Mouse (Mus musculus) thymus, postnatal 4 days (tissue): ENCODE results near the gene Slc16a13.

Experiments used
- DNase-seq: peaks from one replicate; pipeline ENCODE4 v3.0.0; 2021

Gene Slc16a13

DNA sequence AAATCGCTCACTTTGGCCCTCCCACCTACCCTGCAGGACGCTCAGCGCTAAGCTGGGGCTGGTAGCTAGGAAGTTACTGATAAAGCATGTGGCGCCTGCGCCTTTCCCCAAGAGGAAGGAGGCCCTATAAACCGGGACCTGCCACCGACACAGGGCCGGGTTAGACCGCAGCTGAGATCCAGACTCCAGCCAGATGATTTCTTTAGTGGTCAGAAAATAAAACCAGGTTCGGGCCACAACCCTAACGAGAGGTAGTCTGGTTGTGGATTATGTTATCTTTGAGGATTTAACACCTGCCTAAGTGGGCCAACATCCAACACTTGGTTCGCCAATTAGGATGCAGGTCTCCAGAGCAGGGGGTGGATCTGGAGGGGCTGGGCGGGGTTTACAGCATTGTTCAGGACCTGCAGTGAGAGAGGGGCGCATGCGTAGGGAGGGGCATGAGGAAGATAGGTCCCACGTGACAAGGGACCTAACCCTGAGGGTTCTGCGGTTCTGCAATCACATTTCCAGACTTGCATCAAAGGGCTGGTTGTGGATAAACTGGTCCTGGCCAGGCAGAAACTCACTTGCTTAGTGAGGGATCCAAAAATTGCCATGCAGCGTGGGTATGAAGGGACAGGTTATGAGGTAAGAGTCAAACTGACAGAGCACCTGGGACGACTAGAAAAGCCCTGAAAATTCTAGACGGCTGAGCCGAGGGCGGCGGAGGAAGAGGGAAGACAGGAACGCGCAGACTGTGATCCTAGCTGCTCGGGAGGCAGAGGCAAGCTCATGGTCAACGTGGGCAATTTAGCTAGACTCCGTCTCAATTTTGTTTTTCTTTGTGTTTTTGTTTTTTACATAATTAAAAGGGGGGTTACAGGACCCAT lies at the start of gene Slc16a13:
Gene Slc16a13 (minus strand): TSS at position 334 of the 872 bp plus-strand sequence.
- DNase-seq = peak; percentile 91

DNA sequence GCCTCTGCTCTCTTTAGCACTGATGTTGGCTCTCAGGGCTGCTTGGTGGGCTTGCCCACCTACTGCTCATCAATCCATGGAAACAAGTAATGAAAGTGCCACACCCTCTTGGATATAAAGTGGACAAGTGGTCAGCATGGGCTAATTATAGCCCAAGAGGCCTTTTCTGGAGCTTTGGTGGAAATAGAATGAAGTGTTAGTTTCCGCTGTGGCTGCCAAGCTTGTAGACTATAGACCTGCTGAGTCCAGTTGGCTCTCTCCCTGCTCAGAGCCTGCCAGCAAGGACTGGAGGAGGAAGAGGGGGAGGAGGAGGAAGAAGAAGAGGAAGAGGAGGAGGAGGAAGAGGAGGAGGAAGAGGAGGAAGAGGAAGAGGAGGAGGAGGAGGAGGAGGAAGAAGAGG lies 45.5 kb upstream of the Slc16a13 start:
- no peak for DNase-seq

DNA sequence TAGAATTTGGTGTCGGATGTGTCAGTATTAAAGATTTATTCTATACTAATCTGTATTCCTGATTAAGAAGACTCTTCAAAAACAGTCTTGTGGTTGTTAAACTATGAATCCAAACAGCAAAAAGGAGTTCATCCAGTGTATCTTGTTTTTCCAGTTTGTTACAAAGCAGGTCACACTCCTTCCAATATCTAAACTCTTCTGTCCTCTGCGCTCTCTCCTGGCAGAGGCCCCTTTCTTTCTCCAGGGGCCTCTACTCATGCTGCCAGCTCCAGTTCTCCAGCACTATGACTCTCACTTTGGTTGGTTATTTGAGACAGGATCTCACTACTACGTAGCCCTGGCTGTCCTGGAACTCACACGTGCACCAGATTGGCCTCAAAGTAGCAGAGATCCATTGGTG lies 45.0 kb upstream of the Slc16a13 start:
- DNase-seq = no peak

DNA sequence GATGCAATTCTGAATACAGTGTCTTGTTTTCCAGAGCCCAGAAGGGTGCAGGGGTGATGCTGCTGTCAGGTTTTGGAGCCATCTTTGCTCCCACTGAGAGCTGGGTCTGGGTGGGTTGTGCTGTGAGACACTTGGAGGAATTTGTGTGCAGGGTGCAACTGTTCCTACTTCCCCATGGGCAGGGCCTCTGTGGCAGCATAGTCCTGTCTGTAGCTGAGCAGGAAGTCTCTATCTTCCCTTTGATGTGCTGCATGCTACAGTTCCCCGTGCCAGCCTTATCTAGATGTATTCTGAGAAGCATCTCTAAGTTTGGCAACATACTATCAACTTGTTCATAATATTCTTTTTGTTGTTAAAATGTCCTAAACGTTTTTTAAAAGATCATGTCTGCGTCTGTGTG lies 44.4 kb upstream of the Slc16a13 start:
- peak; percentile 66 for DNase-seq

DNA sequence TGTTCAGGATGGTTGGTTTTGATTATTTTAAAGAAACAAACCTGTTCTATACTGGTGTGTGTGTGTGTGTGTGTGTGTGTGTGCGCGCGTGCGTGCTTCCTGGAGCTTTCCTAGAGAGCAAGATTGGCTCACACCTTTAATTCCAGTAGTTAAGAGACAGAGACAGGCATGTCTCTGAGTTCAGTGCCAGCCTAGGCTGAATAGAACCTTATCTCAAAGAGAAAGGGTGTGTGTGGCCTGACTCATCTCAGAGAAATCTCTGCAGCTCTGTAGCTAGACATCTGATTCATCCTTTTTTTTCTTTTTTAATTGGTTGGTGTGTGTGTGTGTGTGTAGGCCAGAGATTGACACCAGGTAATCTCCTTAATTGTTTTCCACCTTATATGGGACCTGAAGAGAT lies 38.2 kb upstream of the Slc16a13 start:
- DNase-seq = no peak

GRCm38 (mm10) chr11:70254931-70255531 lies 34.2 kb upstream of the Slc16a13 start, which contains the start of gene Alox12:
TSS of gene Alox12 (minus strand) at chr11:70255353.
- no peak for DNase-seq

DNA sequence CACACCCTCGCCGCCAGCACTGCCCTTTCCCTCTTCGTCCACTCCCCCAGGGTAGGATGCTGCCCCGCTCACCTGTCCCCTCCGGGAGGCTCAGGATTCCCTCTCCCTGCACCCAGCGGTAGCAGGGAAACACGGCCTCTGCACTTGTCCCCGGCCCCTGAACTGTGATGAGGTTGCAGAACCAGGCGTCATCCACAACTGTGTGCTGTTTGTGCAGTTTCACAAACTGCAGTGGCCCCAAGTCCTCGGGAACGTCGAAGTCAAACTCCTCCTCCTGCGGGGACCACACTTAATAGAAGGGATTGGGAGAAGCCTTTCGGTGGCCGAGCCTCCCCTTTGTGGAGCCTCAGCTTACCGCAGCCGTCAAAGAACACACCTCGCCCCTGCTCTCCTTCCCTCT lies 33.5 kb upstream of the Slc16a13 start:
- peak; percentile 29 for DNase-seq

DNA sequence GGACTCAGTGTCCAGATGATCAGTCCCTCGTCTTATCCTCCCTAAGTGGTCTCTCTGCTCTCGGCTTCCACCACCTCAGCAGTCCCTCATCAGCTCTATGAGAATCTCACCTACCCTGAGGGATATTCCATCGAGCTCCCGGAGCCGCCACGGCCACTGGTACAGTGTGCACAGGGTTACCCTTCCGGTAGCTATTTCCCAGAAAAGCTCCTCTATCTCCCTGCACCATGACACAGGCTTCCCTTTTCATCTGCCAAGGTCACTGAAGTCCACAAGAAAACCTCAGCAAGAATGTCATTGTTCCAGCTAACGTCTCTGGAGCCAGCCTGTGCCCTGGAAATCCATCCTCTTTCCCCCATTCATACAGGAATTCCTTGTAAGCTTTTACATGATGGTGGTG lies 31.0 kb upstream of the Slc16a13 start:
- no peak for DNase-seq

- DNase-seq = no peak
These were observed 29.3 kb upstream of the Slc16a13 start for GRCm38 (mm10) chr11:70250150-70250549.

- peak; percentile 88 for DNase-seq
These were observed 26.4 kb upstream of the Slc16a13 start for GRCm38 (mm10) chr11:70247136-70247845.

DNA sequence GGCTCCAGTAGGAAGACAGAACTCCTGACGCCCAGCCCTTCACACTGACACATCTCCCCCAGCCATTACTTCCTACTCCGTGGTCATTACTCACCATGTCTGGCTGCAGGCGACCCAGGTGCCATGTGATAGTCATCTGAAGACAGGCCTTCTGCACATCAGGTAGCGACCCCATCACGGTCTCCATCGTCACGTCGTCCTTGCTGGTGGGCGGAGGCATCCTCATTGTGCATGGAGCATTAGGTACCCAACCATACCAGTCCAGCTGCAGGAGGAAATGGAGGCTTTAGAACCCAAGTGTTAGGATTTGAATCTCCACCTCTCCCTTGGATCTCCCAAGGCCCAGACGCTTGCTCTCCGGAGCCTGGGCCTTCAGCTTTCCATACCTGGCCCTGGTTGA lies 21.7 kb upstream of the Slc16a13 start:
- DNase-seq = no peak

GRCm38 (mm10) chr11:70239541-70240279 lies 18.8 kb upstream of the Slc16a13 start, which contains the start of the genes Gm21988 and Rnasek:
TSS of gene Gm21988 (minus strand) at chr11:70239830.
TSS of gene Rnasek (minus strand) at chr11:70239842.
- DNase-seq = peak; percentile 77

DNA sequence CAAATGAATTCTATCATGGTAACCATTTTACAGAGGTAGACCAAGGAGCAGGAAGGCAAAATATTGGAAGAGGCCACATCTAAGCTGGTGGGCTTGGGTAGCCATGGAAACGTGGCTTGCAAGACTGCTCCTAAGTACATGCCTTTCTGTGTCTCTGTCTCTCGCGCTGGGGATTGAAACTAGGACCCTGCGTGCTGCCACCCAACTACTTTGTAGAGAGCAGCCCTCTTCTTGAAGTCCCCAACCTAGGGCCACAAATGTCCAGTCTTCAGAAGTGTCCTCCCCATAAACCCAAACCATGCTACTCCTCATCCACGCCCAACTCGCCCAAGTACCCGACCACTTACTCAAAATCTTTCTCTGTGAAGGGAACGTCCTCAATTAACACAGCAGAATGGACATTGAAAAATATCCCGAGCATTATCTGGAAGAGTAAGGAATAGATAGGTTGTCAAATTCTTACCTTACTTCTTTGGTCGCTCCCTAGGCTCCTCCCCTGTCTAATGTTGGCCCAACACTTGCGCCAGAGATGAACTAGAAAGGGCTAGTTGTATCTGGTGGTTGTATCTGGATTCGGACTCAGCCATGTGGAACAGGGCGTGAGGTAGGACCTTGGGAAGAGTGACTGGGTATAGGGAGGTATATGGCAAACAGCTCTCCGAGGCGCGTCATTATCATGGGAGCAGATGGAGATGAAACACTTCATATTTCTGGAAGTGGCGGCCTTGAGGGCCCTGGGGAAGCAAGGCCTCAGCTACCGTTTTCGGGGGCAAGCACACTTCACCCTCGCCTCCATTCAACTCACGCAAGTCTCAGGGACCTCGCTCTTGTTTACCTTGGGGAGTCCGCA lies 18.0 kb upstream of the Slc16a13 start:
- no peak for DNase-seq

- peak; percentile 98 for DNase-seq
These were observed 16.7 kb upstream of the Slc16a13 start, which contains the start of gene 0610010K14Rik for GRCm38 (mm10) chr11:70237457-70238167. TSS of gene 0610010K14Rik (minus strand) at chr11:70237914.

DNA sequence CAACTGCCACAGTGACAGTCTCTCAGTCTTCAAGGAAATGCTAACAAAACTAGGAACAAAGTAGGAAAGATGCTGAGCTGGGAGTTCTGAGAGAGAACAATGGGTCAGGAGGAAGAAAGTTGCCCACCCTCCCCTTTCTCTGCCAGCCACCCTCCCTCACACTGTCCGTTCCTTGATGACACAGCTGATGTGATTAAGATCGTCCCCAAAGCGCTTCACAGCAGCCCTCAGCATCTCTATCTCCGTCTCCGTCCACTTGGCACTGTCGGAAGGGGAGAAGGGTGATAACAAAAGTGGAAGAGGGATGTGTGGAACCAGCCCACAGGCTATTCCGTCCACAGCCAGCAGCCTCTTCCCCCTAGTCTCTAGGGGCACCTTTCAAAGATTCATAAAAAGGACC lies 15.9 kb upstream of the Slc16a13 start:
- DNase-seq = peak; percentile 15

DNA sequence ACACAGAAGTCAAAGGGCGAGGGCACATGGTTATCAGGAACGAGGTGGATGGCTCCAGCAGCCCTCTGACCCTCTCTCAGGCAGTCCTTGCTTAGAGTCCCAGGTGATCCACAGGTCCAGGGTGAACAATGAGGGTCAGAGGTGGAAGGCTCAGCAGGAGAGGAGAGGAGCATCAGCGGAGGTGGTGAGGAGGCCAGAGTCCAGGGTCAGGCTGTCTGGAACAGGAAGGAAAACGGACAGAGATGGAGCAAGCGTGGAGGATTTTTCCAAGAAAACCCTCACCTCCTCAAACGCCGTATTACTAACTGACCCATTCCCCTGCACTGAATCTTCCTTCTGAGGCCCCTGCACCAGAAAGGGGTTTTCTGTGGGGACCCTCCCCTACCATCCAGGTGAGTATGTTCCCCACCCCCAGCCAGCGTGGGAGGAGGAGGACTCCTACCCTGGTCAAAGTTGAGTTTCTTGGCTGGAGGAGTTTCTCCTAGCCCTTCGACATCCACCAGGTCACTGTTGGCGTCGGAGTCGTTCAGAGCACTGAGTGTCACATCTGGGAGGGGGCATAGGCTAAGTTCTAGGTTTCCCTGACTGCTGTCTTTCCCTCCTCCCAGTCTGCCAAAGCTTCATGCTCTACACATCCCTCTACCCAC lies 14.5 kb upstream of the Slc16a13 start:
- DNase-seq = no peak

GRCm38 (mm10) chr11:70234497-70234896 lies 13.6 kb upstream of the Slc16a13 start:
- no peak for DNase-seq

- no peak for DNase-seq
These were observed 13.2 kb upstream of the Slc16a13 start for GRCm38 (mm10) chr11:70234037-70234436.

DNA sequence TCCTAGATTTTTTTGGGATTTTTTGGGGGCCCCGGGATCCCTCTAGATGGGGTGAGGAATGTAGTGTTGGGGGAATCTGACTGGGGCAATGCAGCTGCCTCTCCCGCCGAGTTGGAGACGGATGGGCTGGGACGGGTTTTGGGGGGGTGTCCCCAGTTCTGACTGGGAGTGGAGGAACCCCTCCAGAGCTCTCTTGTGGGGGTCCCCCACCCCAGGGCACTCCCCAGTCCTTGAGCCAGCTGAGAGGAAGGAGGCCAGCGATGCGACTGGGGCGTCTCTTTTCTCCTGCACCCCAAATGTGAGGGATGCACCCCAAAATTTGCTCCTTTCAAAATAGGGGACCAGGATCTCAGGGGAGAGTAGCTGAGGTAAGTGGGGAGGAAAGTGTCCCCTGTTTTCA lies 12.2 kb upstream of the Slc16a13 start:
- no peak for DNase-seq

GRCm38 (mm10) chr11:70232546-70232945 lies 11.7 kb upstream of the Slc16a13 start:
- no peak for DNase-seq
